Mouse (Mus musculus) layer of hippocampus, adult 18-20 months (tissue): ENCODE data around the gene Rnf208. TPM values are rescaled to one million over a fixed set of nuclear protein-coding genes. Genes with fewer than 3 reads are reported as not detected.
"Not testable (repeated sequence)": the region's sequence is repeated elsewhere in the genome, so short reads cannot be mapped to it uniquely, and the experiment has no call there.

Source experiments
- DNase-seq, 2 experiments: peaks; one replicate each; pipeline ENCODE4 v3.0.0; 2022; ENCODE audit warnings: low spot score in 2 of 2
- total RNA-seq, 2 experiments: library from RNA; stranded (reverse); gene quantifications; 2 replicates each; pipeline ENCODE4 v1.2.3; 2021

Gene Rnf208
- total RNA-seq, 2 experiments from 2014 or later = 237 to 250 TPM

DNA sequence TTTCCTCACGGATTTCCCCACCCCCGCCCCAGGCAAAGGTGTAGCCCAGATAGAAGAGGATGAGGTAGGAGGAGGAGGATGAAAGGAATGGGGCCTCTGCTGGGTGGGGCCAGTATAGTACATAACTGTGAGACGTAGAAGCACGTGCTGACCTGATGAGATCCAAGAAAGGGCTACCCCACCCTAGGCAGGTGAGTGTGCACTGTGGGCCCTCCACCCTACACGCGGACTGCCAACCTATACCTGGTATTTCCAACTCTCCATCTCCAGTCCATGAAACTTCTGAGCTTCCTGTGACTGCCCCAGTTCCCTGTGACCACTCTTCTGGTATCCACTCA is 648 bp upstream of the Rnf208 start:
- no peak for DNase-seq

GRCm38 (mm10) chr2:25243342-25243741 is 1.3 kb downstream of the Rnf208 start:
- DNase-seq = no peak

DNA sequence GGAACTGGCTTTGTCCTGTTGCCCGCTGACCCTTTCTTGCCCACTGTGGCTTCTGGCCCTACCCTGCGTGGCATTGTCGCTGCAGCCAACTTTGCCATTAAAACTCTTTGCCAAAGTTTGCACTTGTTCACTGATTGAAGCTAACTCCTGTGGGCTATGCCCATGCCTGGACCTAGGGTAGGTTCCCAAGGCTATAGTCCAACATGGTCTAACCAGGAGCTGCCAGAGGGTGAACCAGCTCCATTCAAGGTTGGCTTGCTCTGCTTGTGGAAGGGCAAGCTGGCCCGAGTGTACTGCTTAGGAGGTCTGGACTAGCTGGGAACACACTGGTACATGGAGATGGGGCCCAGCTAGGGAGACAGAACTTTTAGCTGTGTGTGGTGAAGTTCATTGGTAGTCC is 2.1 kb downstream of the Rnf208 start:
- DNase-seq = no peak

DNA sequence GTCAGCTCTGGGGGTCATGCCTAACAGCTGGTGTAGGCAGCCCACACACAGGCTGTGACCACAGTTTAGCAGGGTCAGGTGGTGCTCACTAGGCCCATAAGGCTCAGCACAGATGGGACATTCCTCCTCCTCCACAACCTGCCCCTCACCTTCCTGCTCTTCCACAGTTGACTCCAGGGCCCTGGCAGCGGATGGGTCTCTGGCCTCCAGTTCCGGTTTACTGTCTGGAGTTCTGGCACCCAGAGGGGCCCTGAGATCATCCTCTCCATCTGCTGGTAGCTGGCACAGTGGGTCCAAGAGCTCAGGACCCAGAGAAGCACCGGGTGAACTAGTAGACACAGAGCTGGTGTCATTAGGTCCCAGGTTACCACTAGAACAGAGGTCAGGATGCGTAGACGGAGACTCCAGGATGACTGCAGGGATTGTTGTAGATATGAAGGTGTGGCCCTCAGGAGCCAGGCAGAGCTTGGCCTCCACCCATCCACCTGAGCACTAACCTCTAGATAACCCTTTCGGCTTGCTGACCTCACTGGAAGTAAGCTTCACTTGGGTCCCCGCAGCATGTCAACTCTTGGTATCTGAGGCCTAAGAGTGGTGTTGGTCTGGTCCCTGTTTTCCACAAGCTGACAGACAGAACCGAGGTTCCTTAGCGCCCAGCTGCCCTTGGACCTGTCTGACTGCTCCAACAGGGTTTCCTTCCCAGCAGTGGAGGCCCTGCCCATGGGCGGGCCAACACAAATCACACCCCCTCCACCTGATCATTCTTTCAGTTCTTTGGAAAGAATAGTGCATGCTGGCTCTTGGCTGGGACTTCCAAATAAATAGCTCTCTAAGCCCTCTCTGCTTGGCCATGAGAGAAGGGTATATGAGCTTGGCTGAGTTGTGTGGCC is 4.4 kb downstream of the Rnf208 start, which contains the start of gene AL732309.1:
AL732309.1 (minus strand) TSS at position 681 of the 890 bp plus-strand sequence.
- no peak for DNase-seq

- DNase-seq = no peak
Observed at GRCm38 (mm10) chr2:25252331-25252730, 10.3 kb downstream of the Rnf208 start.

DNA sequence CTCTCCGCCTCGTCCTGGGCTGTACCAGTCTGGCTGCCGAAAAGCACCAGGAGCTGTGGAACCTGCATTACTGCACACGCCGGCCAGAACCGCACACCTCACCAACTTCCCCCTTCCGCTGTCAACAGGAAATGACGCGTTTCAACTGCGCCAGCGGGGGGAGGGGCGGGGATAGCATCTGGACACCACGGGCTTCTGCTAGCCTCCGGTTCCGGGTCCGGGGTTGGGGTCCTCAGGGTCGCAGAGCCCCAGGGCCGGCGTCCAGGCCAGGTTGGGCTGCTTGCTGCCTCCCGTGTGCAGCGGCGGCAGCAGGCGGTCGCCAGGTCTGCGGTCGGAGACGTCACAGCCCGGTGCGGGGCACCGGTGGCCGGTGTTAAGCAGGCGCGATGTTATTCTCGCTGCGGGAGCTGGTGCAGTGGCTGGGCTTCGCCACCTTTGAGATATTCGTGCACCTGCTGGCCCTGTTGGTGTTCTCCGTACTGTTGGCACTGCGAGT is 13.3 kb downstream of the Rnf208 start, which contains the start of gene Tmem203:
Tmem203 (plus strand) TSS at position 156 of the 496 bp plus-strand sequence.
- DNase-seq = peak; percentile 78 to 88

- DNase-seq = not testable (repeated sequence)
Observed at GRCm38 (mm10) chr2:25256443-25257109, 14.5 kb downstream of the Rnf208 start.

- not testable (repeated sequence) for DNase-seq
Observed at GRCm38 (mm10) chr2:25257250-25257649, 15.2 kb downstream of the Rnf208 start.

DNA sequence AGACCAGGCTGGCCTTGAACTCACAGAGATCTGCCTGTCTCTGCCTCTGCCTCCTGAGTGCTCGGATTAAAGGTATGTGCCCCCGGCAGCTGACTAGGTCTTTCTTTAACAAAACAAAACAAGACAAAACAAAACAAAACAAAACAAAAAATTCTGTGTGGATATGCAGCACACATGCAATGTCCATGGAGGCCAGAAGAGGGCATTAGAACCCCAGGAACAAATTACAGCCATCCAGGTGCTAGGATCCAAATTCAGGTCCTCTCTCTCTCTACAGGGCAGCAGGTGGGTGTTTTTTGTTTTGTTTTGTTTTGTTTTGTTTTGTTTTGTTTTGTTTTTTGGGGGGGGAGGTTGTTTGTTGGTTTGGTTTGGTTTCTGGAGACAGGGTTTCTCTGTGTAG is 16.8 kb downstream of the Rnf208 start:
- no peak for DNase-seq

- peak in 1 of 2 experiments; percentile 68 for DNase-seq
Observed at GRCm38 (mm10) chr2:25261870-25262269, 19.8 kb downstream of the Rnf208 start.

- DNase-seq = peak; percentile 93 to 97
Observed at GRCm38 (mm10) chr2:25262291-25262767, 20.3 kb downstream of the Rnf208 start, which contains the start of gene Tprn. TSS of gene Tprn (plus strand) at chr2:25262618.

DNA sequence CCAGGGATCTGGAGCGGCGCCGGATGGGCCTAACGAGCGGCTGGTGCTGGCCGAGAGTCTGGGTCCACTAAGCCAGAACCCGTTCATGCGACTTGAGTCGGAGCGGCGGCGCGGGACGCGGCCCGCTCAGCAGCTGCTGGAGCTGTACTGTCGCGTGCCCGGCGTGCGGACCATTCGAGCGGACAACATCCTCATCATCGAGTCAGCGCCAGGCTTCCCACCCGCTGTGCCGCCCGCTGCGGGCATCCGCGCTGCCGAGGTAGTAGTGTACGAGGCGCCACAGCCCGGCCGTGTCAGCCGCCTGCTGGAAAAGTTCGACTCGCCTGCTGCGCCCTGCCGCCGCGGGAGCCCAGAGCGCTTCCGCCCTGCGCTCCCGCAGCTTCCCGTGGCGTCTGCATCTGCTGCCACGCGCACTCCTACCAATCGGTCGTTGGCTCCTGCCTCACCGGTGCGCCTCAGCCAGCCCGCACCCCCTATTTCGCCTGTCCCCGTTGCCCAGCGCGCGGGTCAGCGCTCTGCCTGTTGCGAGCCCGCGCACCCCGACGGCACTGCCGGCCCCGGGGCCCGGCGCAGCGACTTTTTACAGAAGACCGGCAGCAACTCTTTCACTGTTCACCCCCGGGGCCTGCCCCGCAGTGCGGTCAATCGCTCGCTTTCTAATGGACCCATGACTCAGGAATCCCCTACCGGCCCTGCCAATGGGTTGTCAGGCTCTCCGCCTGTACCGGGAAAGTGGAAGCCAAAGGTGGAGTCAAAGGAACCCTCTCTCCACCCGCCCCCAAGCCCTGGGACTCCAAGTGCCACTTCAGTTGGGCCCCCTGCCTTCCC is 21.0 kb downstream of the Rnf208 start:
- peak in 1 of 2 experiments; percentile 54 for DNase-seq

DNA sequence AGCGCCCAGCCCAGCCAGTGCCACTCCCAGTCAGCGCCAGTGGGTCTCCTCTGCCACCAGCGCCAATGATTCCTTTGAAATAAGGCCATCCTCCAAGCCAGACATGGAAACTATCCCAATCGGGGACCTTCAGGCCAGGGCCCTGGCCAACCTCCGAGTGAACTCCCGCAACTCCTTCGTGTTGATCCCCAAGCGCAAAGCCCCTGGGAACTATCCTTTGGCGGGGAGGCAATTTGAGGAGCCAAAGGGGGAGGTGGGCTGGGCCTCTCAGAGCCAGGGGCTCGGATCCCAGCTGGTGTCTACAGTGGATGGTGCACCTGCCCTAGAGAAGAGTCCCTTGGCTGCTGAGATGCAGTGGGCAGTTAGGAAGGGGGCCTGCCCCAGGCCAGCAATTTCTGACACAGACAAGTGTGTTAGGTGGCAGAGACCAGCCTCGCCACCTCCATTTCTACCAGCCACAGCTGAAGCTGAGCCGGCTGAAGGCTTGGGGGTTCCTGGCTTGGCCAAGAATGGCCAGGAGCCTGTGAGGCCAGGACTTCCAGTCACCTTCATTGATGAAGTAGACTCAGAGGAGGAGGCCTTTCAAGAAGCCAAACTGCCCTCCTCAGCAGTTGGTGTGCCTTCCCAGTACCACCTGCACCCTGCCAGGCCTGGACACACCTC is 21.7 kb downstream of the Rnf208 start:
- no peak for DNase-seq

- DNase-seq = no peak
Observed at GRCm38 (mm10) chr2:25264286-25264660, 22.2 kb downstream of the Rnf208 start.

GRCm38 (mm10) chr2:25264851-25265250 is 22.8 kb downstream of the Rnf208 start:
- DNase-seq = no peak

DNA sequence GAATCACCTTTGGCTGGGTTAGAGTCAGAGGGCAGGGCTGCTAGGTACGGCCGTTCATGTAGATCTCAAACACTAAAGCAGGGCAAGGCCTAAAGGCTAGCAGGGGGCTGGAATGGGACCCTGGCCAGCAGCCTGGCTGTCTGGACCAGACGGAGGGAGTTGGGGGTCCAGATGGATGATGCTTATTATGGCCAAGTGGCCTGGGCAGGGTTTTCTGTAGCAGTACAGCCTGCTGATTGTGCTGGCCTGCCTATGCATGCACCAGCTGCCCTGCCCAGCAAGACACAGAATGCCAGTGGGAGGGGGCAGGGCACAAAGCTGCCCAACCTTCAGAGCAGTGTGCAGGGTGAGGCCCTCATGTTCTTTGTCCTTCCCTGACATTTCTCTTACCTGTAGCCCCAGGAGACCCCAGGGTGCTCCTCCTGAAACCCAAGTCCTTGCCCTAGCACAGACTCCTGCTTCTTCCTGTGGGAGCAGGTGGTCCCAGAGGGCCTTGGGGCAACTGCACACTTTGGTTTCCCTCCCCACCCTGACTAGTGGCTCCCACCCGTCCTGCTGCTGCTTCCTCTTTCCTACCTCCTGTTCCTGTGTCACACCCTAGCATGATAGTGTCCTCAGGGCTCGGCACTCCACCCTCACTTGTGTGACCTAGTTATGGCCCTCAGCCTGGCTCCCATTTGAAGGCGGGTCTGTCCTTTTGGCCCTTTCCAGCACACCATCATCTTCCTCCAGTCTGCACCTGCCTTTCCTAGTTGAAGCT is 24.0 kb downstream of the Rnf208 start:
- peak in 1 of 2 experiments; percentile 47 for DNase-seq

DNA sequence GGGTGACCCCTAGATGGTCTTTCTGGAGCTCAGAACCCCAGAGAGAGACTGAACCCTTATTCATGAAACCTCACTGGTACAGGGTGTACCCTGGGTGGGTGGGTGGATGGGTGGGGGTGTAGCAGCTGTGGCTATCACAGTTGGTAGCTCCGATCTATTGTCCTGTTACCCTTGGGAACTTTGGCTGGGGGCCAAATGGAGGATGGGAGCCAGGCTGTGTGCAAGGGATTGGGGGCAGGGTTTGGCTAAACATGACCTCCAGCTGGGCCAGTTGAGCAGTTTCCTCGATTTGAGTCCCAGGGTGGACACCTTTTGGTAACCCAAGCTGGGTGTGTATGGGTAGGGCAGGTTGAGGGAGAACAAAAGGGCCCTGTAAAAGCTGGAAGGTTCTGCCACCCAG is 24.7 kb downstream of the Rnf208 start:
- peak in 1 of 2 experiments; percentile 78 for DNase-seq

- no peak for DNase-seq
Observed at GRCm38 (mm10) chr2:25267241-25267640, 25.2 kb downstream of the Rnf208 start.

GRCm38 (mm10) chr2:25267746-25268309 is 25.8 kb downstream of the Rnf208 start:
- DNase-seq = no peak
